Mouse (Mus musculus) adrenal gland, adult 18-20 months (tissue): ENCODE measurements around the gene 6430548M08Rik. TPM values are rescaled to one million over a fixed set of nuclear protein-coding genes. Genes with fewer than 3 reads are reported as not detected.

Experiments
- DNase-seq, 2 experiments: peaks; one replicate each; pipeline ENCODE4 v3.0.0; 2021 to 2022; ENCODE audit warnings: low spot score in 2 of 2
- total RNA-seq, 2 experiments: library from RNA; stranded (reverse); gene quantifications; 1 replicate in 1 of 2; 2 replicates in 1 of 2; pipeline ENCODE4 v1.2.3; 2021

6430548M08Rik gene
- total RNA-seq, 2 experiments from 2014 or later: 60.5 to 130 TPM

- peak; percentile 94 to 97 for DNase-seq
Measured at GRCm38 (mm10) chr8:120179027-120179431, 65.1 kb downstream of the 6430548M08Rik start.

- DNase-seq: no peak
Measured at GRCm38 (mm10) chr8:120180445-120180970, 66.6 kb downstream of the 6430548M08Rik start.

GRCm38 (mm10) chr8:120181274-120181673 is 67.3 kb downstream of the 6430548M08Rik start:
- DNase-seq: no peak

- no peak for DNase-seq
Measured at GRCm38 (mm10) chr8:120181861-120182414, 68.0 kb downstream of the 6430548M08Rik start.

- DNase-seq: no peak
Measured at GRCm38 (mm10) chr8:120184366-120184765, 70.4 kb downstream of the 6430548M08Rik start.

GRCm38 (mm10) chr8:120184850-120185792 is 71.2 kb downstream of the 6430548M08Rik start:
- no peak for DNase-seq

GRCm38 (mm10) chr8:120186454-120186853 is 72.5 kb downstream of the 6430548M08Rik start:
- DNase-seq: peak in 1 of 2 experiments; percentile 40

GRCm38 (mm10) chr8:120188510-120188909 is 74.6 kb downstream of the 6430548M08Rik start:
- peak; percentile 38 to 74 for DNase-seq

GRCm38 (mm10) chr8:120189440-120189839 is 75.5 kb downstream of the 6430548M08Rik start:
- no peak for DNase-seq

- no peak for DNase-seq
Measured at GRCm38 (mm10) chr8:120190107-120190809, 76.3 kb downstream of the 6430548M08Rik start.

- DNase-seq: peak; percentile 92 to 94
Measured at GRCm38 (mm10) chr8:120190810-120191413, 77.0 kb downstream of the 6430548M08Rik start.

- no peak for DNase-seq
Measured at GRCm38 (mm10) chr8:120191633-120192032, 77.7 kb downstream of the 6430548M08Rik start.

GRCm38 (mm10) chr8:120192118-120192517 is 78.2 kb downstream of the 6430548M08Rik start:
- no peak for DNase-seq

GRCm38 (mm10) chr8:120201351-120201750 is 87.4 kb downstream of the 6430548M08Rik start:
- DNase-seq: no peak

- no peak for DNase-seq
Measured at GRCm38 (mm10) chr8:120202546-120202945, 88.6 kb downstream of the 6430548M08Rik start.

- DNase-seq: peak in 1 of 2 experiments; percentile 59
Measured at GRCm38 (mm10) chr8:120204736-120205360, 90.9 kb downstream of the 6430548M08Rik start.

- DNase-seq: no peak
Measured at GRCm38 (mm10) chr8:120205916-120206315, 92.0 kb downstream of the 6430548M08Rik start.

- DNase-seq: no peak
Measured at GRCm38 (mm10) chr8:120207364-120207763, 93.4 kb downstream of the 6430548M08Rik start.

- no peak for DNase-seq
Measured at GRCm38 (mm10) chr8:120208113-120208512, 94.2 kb downstream of the 6430548M08Rik start.

- DNase-seq: no peak
Measured at GRCm38 (mm10) chr8:120211345-120211744, 97.4 kb downstream of the 6430548M08Rik start.
